Mouse (Mus musculus): ENCODE data around the gene Flnc.

GRCm38 (mm10) chr6:29496270-29496669 lies 63.2 kb downstream of the Flnc start:
- TF ChIP-seq EP300 (IDR thresholded peaks at IDR 0.05; ENCODE audit: low read depth) = no peak
- no peak for TF ChIP-seq CTCF (IDR thresholded peaks at IDR 0.05; ENCODE audit: low read depth)
